Mouse (Mus musculus): ENCODE data around the gene Map7. TPM values are rescaled to one million over a fixed set of nuclear protein-coding genes. Genes with fewer than 3 reads are reported as not detected.
A peak's percentile ranks its signal among the peaks of the same experiment; 100 is the strongest.

The Map7 gene
- total RNA-seq (2021), result 10 to 100 TPM; 47.0 to 52.5 TPM

- intact Hi-C loops (cut with DNase I), result no loop called here
- peak; percentile 34 to 53 for DNase-seq (ENCODE audit: extremely low spot score in 1 of 2, low spot score in 2 of 2)
These were observed at the start of gene Map7 for GRCm38 (mm10) chr10:20148130-20148772. Gene Map7, plus strand, starts transcription at chr10:20148471.

GRCm38 (mm10) chr10:20101456-20101855 is 46.8 kb upstream of the Map7 start:
- no peak for DNase-seq (ENCODE audit: extremely low spot score in 1 of 2, low spot score in 2 of 2)
- intact Hi-C loops (cut with DNase I), result no loop called here

GRCm38 (mm10) chr10:20104271-20104931 is 43.9 kb upstream of the Map7 start:
- intact Hi-C loops (cut with DNase I), result no loop called here
- DNase-seq (ENCODE audit: extremely low spot score in 1 of 2, low spot score in 2 of 2), result peak in 1 of 2 experiments; percentile 49

- intact Hi-C loops (cut with DNase I), result no loop called here
- DNase-seq (ENCODE audit: extremely low spot score in 1 of 2, low spot score in 2 of 2), result no peak
These were observed 42.7 kb upstream of the Map7 start for GRCm38 (mm10) chr10:20105575-20105974.

GRCm38 (mm10) chr10:20107031-20107430 is 41.2 kb upstream of the Map7 start:
- no peak for DNase-seq (ENCODE audit: extremely low spot score in 1 of 2, low spot score in 2 of 2)
- intact Hi-C loops (cut with DNase I), result no loop called here

GRCm38 (mm10) chr10:20111508-20111907 is 36.8 kb upstream of the Map7 start:
- intact Hi-C loops (cut with DNase I), result no loop called here
- no peak for DNase-seq (ENCODE audit: extremely low spot score in 1 of 2, low spot score in 2 of 2)

GRCm38 (mm10) chr10:20112026-20112973 is 36.0 kb upstream of the Map7 start:
- intact Hi-C loops (cut with DNase I), result no loop called here
- DNase-seq (ENCODE audit: extremely low spot score in 1 of 2, low spot score in 2 of 2), result peak in 1 of 2 experiments; percentile 23

GRCm38 (mm10) chr10:20119504-20120425 is 28.5 kb upstream of the Map7 start:
- intact Hi-C loops (cut with DNase I), result loop anchor here (5.0 kb wide), 2 partner anchors 187 to 212 kb away; partner anchors contain the start of genes Map3k5 and Pex7
- DNase-seq (ENCODE audit: extremely low spot score in 1 of 2, low spot score in 2 of 2), result no peak

- intact Hi-C loops (cut with DNase I), result loop anchor here (5.0 kb wide), 1 partner anchor 215 kb away; the partner anchor contains the start of gene Pex7
- DNase-seq (ENCODE audit: extremely low spot score in 1 of 2, low spot score in 2 of 2), result no peak
These were observed 26.3 kb upstream of the Map7 start for GRCm38 (mm10) chr10:20121981-20122380.

- DNase-seq (ENCODE audit: extremely low spot score in 1 of 2, low spot score in 2 of 2), result peak in 1 of 2 experiments; percentile 45
These were observed 24.9 kb upstream of the Map7 start for GRCm38 (mm10) chr10:20123401-20123800.

GRCm38 (mm10) chr10:20124576-20124975 is 23.7 kb upstream of the Map7 start:
- intact Hi-C loops (cut with DNase I), result loop anchor here (5.0 kb wide), 1 partner anchor 217 kb away; the partner anchor contains the start of gene Pex7
- DNase-seq (ENCODE audit: extremely low spot score in 1 of 2, low spot score in 2 of 2), result no peak

More at GRCm38 (mm10) chr10:20123401-20123800, 24.9 kb upstream of the Map7 start:
- intact Hi-C loops (cut with DNase I), result loop anchor here (5.0 kb wide), 1 partner anchor 216 kb away; the partner anchor contains the start of gene Pex7

GRCm38 (mm10) chr10:20125226-20125625 is 23.0 kb upstream of the Map7 start:
- intact Hi-C loops (cut with DNase I), result no loop called here
- DNase-seq (ENCODE audit: extremely low spot score in 1 of 2, low spot score in 2 of 2), result peak; percentile 48 to 57

- DNase-seq (ENCODE audit: extremely low spot score in 1 of 2, low spot score in 2 of 2), result no peak
- intact Hi-C loops (cut with DNase I), result no loop called here
These were observed 15.2 kb upstream of the Map7 start for GRCm38 (mm10) chr10:20132933-20133652.

- DNase-seq (ENCODE audit: extremely low spot score in 1 of 2, low spot score in 2 of 2), result no peak
- intact Hi-C loops (cut with DNase I), result no loop called here
These were observed 12.8 kb upstream of the Map7 start for GRCm38 (mm10) chr10:20135350-20136058.

GRCm38 (mm10) chr10:20136505-20136904 is 11.8 kb upstream of the Map7 start:
- intact Hi-C loops (cut with DNase I), result no loop called here
- no peak for DNase-seq (ENCODE audit: extremely low spot score in 1 of 2, low spot score in 2 of 2)

- no peak for DNase-seq (ENCODE audit: extremely low spot score in 1 of 2, low spot score in 2 of 2)
- intact Hi-C loops (cut with DNase I), result no loop called here
These were observed 6.9 kb upstream of the Map7 start for GRCm38 (mm10) chr10:20141376-20141775.

GRCm38 (mm10) chr10:20148773-20149120 is 476 bp downstream of the Map7 start:
- intact Hi-C loops (cut with DNase I), result no loop called here
- DNase-seq (ENCODE audit: extremely low spot score in 1 of 2, low spot score in 2 of 2), result peak in 1 of 2 experiments; percentile 80

All from left cerebral cortex, postnatal 10 days (tissue).